Mouse (Mus musculus): ENCODE results near the gene Gorasp1. TPM values are rescaled to one million over a fixed set of nuclear protein-coding genes. Genes with fewer than 3 reads are reported as not detected.

Gorasp1 gene
- polyA plus RNA-seq, 2 experiments = 28.1 to 32.4 TPM

DNA sequence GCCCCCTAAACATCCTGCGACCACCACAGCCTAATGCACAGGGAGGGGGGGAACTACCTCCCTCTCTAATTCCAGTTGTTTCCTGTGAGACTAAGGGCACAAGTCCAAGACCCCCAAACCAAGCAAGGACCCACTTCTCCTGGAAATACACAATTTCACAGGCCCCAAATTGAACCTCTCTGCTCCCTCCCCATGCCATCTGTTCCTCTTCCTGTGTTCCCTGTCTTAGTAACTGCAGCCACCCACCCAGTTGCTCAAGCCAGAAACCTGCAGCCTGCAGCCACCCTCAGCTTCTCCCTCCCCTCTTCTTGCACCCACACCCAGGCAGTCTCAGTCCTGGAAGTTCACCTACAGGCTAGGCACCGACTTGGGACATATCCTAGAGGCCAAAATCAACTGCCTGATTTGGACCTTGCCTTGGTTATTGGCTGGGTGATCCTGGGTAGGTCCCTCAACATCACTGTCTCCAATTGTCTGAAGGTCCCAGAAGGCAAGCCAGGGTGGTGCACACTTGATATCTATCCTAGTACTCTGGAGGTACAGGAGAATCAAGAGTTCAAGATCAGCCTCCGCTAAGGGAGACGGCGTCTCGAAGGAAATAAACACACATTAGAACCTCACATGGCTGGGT lies 41.6 kb upstream of the Gorasp1 start:
- Histone ChIP-seq H3K9ac (ENCODE audit: low read depth, low read length, severe bottlenecking) (no peak overlapping the region), H3K9me3 (ENCODE audit: control insufficient read depth, low read length) (no peaks in the 10 kb centered on the region), H3K4me1 (ENCODE audit: control insufficient read depth, insufficient read depth, low read length) (peaks cover 56% of the 10 kb centered on the region), H3K27ac (replicated peaks; ENCODE audit: low read depth, low read length) (no peak overlapping the region), H3K4me3 (replicated peaks; ENCODE audit: low read length) (no peak overlapping the region), H3K27me3 (ENCODE audit: control insufficient read depth, insufficient read depth, low read length) (no peaks in the 10 kb centered on the region), H3K4me2 (replicated peaks; ENCODE audit: low read depth, low read length, severe bottlenecking) (no peak overlapping the region), H3K36me3 (ENCODE audit: control insufficient read depth, insufficient read depth, low read length) (peaks cover 10% of the 10 kb centered on the region)
- no peak for TF ChIP-seq POLR2A (IDR thresholded peaks at IDR 0.05; ENCODE audit: borderline replicate concordance, extremely low read depth, insufficient read depth, insufficient read length)
- ATAC-seq (ENCODE audit: low FRiP score, low read depth) (no peak), DNase-seq (ENCODE audit: low spot score) (no peak)
- WGBS = 87% methylated on average over 5 of the region's 6 CpGs

DNA sequence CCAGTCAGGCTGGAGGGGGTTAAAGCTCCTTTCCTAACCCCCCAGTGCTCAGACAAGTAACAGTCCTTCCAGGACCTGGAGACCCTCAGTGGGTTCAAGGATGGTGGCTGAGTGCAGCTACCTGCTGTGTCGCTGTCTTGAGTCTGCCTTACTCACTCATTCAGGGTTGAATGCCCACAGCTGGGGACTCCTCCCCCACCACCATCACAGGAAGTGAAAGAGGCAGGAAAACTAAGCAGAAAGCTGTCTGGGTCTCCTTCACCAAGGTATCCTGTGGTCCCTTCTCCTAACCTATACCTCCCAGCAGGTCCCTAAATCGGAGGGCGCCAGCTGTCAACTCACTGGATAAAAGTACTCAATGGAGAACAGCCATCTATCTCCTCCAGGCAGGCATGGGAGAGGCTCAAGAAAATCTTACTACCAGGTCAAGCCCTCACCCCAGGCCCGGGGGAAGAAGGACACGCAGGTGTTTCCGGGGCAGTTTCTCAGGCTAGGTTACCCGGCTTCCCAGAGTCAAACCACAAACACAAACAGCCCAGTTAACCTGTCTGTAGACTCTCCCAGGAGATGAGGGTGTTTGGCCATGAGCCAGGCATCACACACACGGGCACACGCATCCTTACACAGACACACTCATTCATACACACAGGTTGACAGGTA lies 40.9 kb upstream of the Gorasp1 start:
- no peak for TF ChIP-seq POLR2A (IDR thresholded peaks at IDR 0.05; ENCODE audit: borderline replicate concordance, extremely low read depth, insufficient read depth, insufficient read length)
- H3K27ac ChIP-seq (replicated peaks; ENCODE audit: low read depth, low read length) = peak overlapping the region; percentile 26; the same call in 1 of the 2 replicates
- H3K4me2 ChIP-seq (replicated peaks; ENCODE audit: low read depth, low read length, severe bottlenecking) = no peak overlapping the region; the same call in 1 of the 2 replicates
- no peak for DNase-seq (ENCODE audit: low spot score)
- ATAC-seq (ENCODE audit: low FRiP score, low read depth) = no peak
- H3K27me3 ChIP-seq (ENCODE audit: control insufficient read depth, insufficient read depth, low read length) = no peaks in the 10 kb centered on the region
- H3K4me1 ChIP-seq (ENCODE audit: control insufficient read depth, insufficient read depth, low read length) = peaks cover 56% of the 10 kb centered on the region
- H3K36me3 ChIP-seq (ENCODE audit: control insufficient read depth, insufficient read depth, low read length) = peaks cover 16% of the 10 kb centered on the region
- WGBS = 46% methylated on average over 9 of the region's 9 CpGs
- H3K9me3 ChIP-seq (ENCODE audit: control insufficient read depth, low read length) = no peaks in the 10 kb centered on the region
- no peak overlapping the region for H3K9ac ChIP-seq (ENCODE audit: low read depth, low read length, severe bottlenecking)
- H3K4me3 ChIP-seq (replicated peaks; ENCODE audit: low read length) = no peak overlapping the region

DNA sequence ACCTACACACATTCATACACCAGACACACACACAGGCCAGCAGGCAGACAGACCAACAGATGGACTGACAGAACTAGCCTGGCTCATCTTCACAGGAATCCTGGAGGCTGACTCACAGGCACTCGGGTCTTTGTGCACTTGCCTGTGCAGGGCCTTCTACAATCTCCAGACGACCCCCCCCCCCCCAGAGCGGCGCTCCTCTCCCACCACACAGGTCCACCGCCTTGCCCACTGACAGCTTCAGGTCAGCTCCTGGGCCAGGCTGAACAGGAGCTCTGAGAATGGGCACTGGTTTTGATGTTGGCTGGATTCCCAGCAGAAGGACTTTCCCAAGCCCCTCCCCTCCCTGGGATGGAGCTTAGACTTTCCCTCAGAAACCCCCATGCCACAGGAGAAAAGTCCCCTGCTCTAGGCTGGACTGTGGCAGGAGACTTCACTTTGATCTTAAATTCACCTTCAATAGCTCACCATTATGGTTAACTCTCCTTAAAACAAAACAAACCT lies 40.2 kb upstream of the Gorasp1 start:
- DNase-seq (ENCODE audit: low spot score) (no peak), ATAC-seq (ENCODE audit: low FRiP score, low read depth) (no peak)
- WGBS = 23% methylated on average over 2 of the region's 5 CpGs

DNA sequence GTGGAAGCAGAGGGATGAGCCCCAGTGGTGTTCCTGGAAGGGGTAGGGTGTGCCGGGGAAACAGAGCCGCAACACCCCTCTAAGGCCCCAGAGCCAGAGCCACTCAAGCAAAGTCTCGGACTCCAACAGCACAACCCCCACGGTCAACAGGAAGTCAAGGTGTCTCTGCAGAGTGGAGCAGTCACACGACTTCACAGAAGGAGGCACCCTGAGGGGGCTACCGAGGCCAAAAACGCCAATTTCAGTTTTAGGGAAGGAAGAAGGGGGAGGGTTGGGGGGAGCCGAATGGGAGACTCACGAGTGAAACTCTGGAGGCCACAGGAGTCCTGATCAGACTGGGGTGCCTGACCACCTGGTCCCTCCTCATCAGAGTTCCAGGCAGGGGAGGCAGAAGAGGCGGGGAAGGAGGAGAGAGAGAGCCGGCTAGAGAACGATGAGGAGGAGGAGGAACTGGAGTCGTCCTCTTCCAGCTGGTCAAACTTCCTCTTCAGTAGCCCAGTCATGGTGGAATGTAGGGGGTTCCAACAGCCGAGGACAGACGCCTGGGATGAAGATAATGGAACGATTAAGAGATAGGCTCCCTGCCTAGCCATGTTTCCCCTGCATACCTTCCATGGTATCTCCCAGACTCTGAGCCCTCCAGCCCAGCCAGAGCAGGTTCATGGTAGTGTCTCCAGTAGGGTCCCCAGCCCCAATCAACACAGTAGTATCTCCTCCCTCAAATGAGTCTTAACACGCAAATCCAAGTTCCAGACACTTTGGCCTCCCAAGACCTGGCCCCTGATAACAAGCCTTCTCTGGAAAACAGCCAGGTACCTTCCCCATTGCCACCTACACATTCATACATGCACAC lies 39.6 kb upstream of the Gorasp1 start:
- Histone ChIP-seq H3K36me3 (ENCODE audit: control insufficient read depth, insufficient read depth, low read length) (peaks cover 30% of the 10 kb centered on the region), H3K4me3 (replicated peaks; ENCODE audit: low read length) (no peak overlapping the region), H3K4me2 (replicated peaks; ENCODE audit: low read depth, low read length, severe bottlenecking) (no peak overlapping the region), H3K9me3 (ENCODE audit: control insufficient read depth, low read length) (no peaks in the 10 kb centered on the region), H3K27me3 (ENCODE audit: control insufficient read depth, insufficient read depth, low read length) (no peaks in the 10 kb centered on the region), H3K4me1 (ENCODE audit: control insufficient read depth, insufficient read depth, low read length) (peaks cover 44% of the 10 kb centered on the region), H3K27ac (replicated peaks; ENCODE audit: low read depth, low read length) (no peak overlapping the region), H3K9ac (ENCODE audit: low read depth, low read length, severe bottlenecking) (0 out of 2 replicates have a peak overlapping the region, but pooled peaks have one; percentile 2)
- TF ChIP-seq POLR2A (IDR thresholded peaks at IDR 0.05; ENCODE audit: borderline replicate concordance, extremely low read depth, insufficient read depth, insufficient read length) = no peak
- ATAC-seq (ENCODE audit: low FRiP score, low read depth) (no peak), DNase-seq (ENCODE audit: low spot score) (no peak)
- 31% methylated on average over 16 of the region's 17 CpGs for WGBS

More for the DNA sequence above, 40.2 kb upstream of the Gorasp1 start:
- Histone ChIP-seq H3K4me2 (replicated peaks; ENCODE audit: low read depth, low read length, severe bottlenecking) (no peak overlapping the region; the same call in 1 of the 2 replicates), H3K27ac (replicated peaks; ENCODE audit: low read depth, low read length) (peak overlapping the region; percentile 26; the same call in 1 of the 2 replicates), H3K4me1 (ENCODE audit: control insufficient read depth, insufficient read depth, low read length) (peaks cover 51% of the 10 kb centered on the region), H3K9ac (ENCODE audit: low read depth, low read length, severe bottlenecking) (0 out of 2 replicates have a peak overlapping the region, but pooled peaks have one; percentile 2), H3K9me3 (ENCODE audit: control insufficient read depth, low read length) (no peaks in the 10 kb centered on the region), H3K27me3 (ENCODE audit: control insufficient read depth, insufficient read depth, low read length) (no peaks in the 10 kb centered on the region), H3K36me3 (ENCODE audit: control insufficient read depth, insufficient read depth, low read length) (peaks cover 23% of the 10 kb centered on the region), H3K4me3 (replicated peaks; ENCODE audit: low read length) (no peak overlapping the region)
- no peak for TF ChIP-seq POLR2A (IDR thresholded peaks at IDR 0.05; ENCODE audit: borderline replicate concordance, extremely low read depth, insufficient read depth, insufficient read length)

DNA sequence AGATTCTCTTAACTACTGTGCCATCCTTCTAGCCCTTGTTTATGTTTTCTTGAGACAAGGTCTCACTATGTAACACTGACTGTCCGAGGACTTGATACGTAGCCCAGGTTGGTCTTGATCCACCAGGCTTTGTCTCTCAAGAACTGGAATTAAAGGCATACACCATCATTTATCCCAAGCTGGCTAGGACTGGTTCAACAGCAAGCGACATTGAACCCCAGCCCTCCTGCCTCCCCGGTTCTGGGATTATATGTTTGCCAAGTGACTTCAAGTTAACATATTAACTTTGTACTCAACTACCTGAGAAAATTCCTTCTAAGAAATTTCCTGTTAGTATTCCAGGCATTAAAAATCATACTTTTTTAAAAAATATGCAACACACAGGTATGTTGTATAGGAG lies 37.9 kb upstream of the Gorasp1 start:
- Histone ChIP-seq H3K4me1 (ENCODE audit: control insufficient read depth, insufficient read depth, low read length) (peaks cover 40% of the 10 kb centered on the region), H3K4me3 (replicated peaks; ENCODE audit: low read length) (no peak overlapping the region), H3K27ac (replicated peaks; ENCODE audit: low read depth, low read length) (no peak overlapping the region), H3K4me2 (replicated peaks; ENCODE audit: low read depth, low read length, severe bottlenecking) (no peak overlapping the region), H3K36me3 (ENCODE audit: control insufficient read depth, insufficient read depth, low read length) (peaks cover 37% of the 10 kb centered on the region), H3K9me3 (ENCODE audit: control insufficient read depth, low read length) (no peaks in the 10 kb centered on the region), H3K9ac (ENCODE audit: low read depth, low read length, severe bottlenecking) (no peak overlapping the region), H3K27me3 (ENCODE audit: control insufficient read depth, insufficient read depth, low read length) (no peaks in the 10 kb centered on the region)
- TF ChIP-seq POLR2A (IDR thresholded peaks at IDR 0.05; ENCODE audit: borderline replicate concordance, extremely low read depth, insufficient read depth, insufficient read length) = no peak
- ATAC-seq (ENCODE audit: low FRiP score, low read depth) (no peak), DNase-seq (ENCODE audit: low spot score) (no peak)
- WGBS = 91% methylated on average over 4 of the region's 4 CpGs
